Mouse (Mus musculus) urinary bladder, postnatal 0 days (tissue): ENCODE measurements around the gene Prim2. TPM values are rescaled to one million over a fixed set of nuclear protein-coding genes. Genes with fewer than 3 reads are reported as not detected.

Source experiments
- polyA plus RNA-seq: library from polyadenylated mRNA; unstranded; fragments of >200 nt; fragmentation: Nextera tagmentation; extraction: Ambion mirVana; gene quantifications from 2 replicates; pipeline ENCODE4 v1.2.1, GENCODE M21; 2015

The Prim2 gene
- 10.0 and 13.1 TPM in 2 replicates for polyA plus RNA-seq

GRCm38 (mm10) chr1:33669708-33670141, at the start of gene Prim2:
Gene Prim2 (minus strand): TSS chr1:33669795.

Other genes starting within 250 kb of the Prim2 start
- gene Rab23, start 50.1 kb upstream of the Prim2 start, polyA plus RNA-seq, result 19.1 and 22.7 TPM in 2 replicates
- gene Bag2, start 88.0 kb upstream of the Prim2 start, polyA plus RNA-seq, result 153 and 188 TPM in 2 replicates
- 12.2 and 14.0 TPM in 2 replicates for gene Zfp451, start 144.8 kb upstream of the Prim2 start, polyA plus RNA-seq
- gene Bend6, start 238.0 kb upstream of the Prim2 start, polyA plus RNA-seq, result 0.84 and 1.1 TPM in 2 replicates
- 22.1 and 24.2 TPM in 2 replicates for gene Dst, start 238.4 kb upstream of the Prim2 start, polyA plus RNA-seq